Mouse (Mus musculus) heart, postnatal 0 days (tissue): Measurements from ENCODE around the gene Tenm2. TPM values are rescaled to one million over a fixed set of nuclear protein-coding genes. Genes with fewer than 3 reads are reported as not detected.

Source experiments
- ATAC-seq: fragments of 200-750 bp; cut with Nextera tagmentation; 2 replicates; pipeline ENCODE4 v1.8.0; 2017; ENCODE audit warnings: low read depth, moderate number of reproducible peaks, moderate library complexity; ENCODE audit not compliant: insufficient read depth
- DNase-seq: peaks from one replicate; pipeline ENCODE4 v3.0.0-alpha.2; 2016; ENCODE audit warnings: low spot score
- H3K27ac ChIP-seq: fragments of 300-500 bp; sonication (generic); 2 replicates; pipeline ENCODE4 v1.5.1; 2014; ENCODE audit warnings: low read depth, mild to moderate bottlenecking
- H3K27me3 ChIP-seq: fragments of 300-500 bp; sonication (generic); 2 replicates; pipeline ENCODE4 v1.6.1; 2014; ENCODE audit warnings: low read length, mixed read lengths; ENCODE audit not compliant: control insufficient read depth, insufficient read depth
- H3K36me3 ChIP-seq: fragments of 300-500 bp; sonication (generic); replicated peaks from 2 replicates; pipeline ENCODE4 v1.6.1; 2014; ENCODE audit warnings: low read length, mixed read lengths; ENCODE audit not compliant: control insufficient read depth, insufficient read depth
- H3K4me1 ChIP-seq: fragments of 300-500 bp; sonication (generic); 2 replicates; pipeline ENCODE4 v1.6.1; 2014; ENCODE audit warnings: antibody characterized with exemption; ENCODE audit not compliant: control insufficient read depth, insufficient read depth
- H3K4me2 ChIP-seq: fragments of 300-500 bp; sonication (generic); 2 replicates; pipeline ENCODE4 v1.6.1; 2014; ENCODE audit warnings: low read depth, mild to moderate bottlenecking, low read length, moderate library complexity
- H3K4me3 ChIP-seq: fragments of 300-500 bp; sonication (generic); 2 replicates; pipeline ENCODE4 v1.5.1; 2014; ENCODE audit warnings: low read depth, low read length
- H3K9ac ChIP-seq: fragments of 300-500 bp; sonication (generic); replicated peaks from 2 replicates; pipeline ENCODE4 v1.6.1; 2014; ENCODE audit warnings: low read depth, low read length, mixed read lengths
- H3K9me3 ChIP-seq: fragments of 300-500 bp; sonication (generic); replicated peaks from 2 replicates; pipeline ENCODE4 v1.6.1; 2016; ENCODE audit warnings: low read length; ENCODE audit not compliant: control insufficient read depth
- CTCF ChIP-seq: IDR thresholded peaks from 2 replicates; pipeline ENCODE4 v1.5.1; 2016; ENCODE audit warnings: antibody characterized with exemption, control low read depth, low read depth
- EP300 ChIP-seq: IDR thresholded peaks from 2 replicates; pipeline ENCODE4 v1.6.1; 2016; ENCODE audit warnings: antibody characterized with exemption, low read depth
- WGBS: fragments of 180-500 bp; shearing (Covaris S2); extraction: QIAGEN DNeasy Blood & Tissue Kit; methylation state at CpG from one replicate; pipeline ENCODE4 v1.1.7; 2014; 5-methylcytosine and 5-hydroxymethylcytosine counted together
- polyA plus RNA-seq: library from polyadenylated mRNA; unstranded; fragments of >200 nt; fragmentation: Nextera tagmentation; extraction: Ambion mirVana; gene quantifications from 2 replicates; pipeline ENCODE4 v1.2.1, GENCODE M21; 2015
- total RNA-seq: library from RNA; depleted of rRNA; stranded (reverse); fragments of >200 nt; gene quantifications from 2 replicates; pipeline ENCODE4 v1.2.3, GENCODE M21; 2014; ENCODE audit warnings: low replicate concordance

Tenm2 gene
- total and polyA plus RNA-seq, 2 experiments from 2014 or later: 0.14 to 0.95 TPM

DNA sequence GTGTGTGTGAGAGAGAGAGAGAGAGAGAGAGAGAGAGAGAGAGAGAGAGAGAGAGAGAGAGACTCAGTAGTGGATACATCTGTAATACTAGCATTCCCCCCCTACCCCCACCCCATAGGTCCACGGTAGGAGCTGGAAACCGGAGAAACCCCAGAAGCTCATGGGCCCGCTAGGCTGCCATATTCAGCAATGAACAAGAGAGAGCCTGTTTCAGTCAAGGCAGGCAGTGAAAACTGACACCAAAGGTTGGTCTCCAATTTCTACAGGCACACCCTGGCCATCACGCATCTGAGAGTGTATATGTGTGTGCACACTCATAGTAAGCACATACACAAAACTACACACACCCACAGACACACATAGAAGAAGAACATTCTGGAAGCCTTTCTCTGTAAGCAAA, 685.1 kb downstream of the Tenm2 start:
- H3K27me3 ChIP-seq: no peaks in the 10 kb centered on the region
- H3K36me3 ChIP-seq: no peaks in the 10 kb centered on the region
- no peak overlapping the region for H3K4me2 ChIP-seq
- TF ChIP-seq CTCF (no peak), EP300 (no peak)
- no peaks in the 10 kb centered on the region for H3K9me3 ChIP-seq
- 72% methylated on average over 4 of the region's 4 CpGs for WGBS
- H3K27ac ChIP-seq: no peak overlapping the region
- ATAC-seq: no peak
- H3K4me3 ChIP-seq: no peak overlapping the region
- no peak overlapping the region for H3K9ac ChIP-seq
- no peak for DNase-seq
- H3K4me1 ChIP-seq: no peaks in the 10 kb centered on the region

DNA sequence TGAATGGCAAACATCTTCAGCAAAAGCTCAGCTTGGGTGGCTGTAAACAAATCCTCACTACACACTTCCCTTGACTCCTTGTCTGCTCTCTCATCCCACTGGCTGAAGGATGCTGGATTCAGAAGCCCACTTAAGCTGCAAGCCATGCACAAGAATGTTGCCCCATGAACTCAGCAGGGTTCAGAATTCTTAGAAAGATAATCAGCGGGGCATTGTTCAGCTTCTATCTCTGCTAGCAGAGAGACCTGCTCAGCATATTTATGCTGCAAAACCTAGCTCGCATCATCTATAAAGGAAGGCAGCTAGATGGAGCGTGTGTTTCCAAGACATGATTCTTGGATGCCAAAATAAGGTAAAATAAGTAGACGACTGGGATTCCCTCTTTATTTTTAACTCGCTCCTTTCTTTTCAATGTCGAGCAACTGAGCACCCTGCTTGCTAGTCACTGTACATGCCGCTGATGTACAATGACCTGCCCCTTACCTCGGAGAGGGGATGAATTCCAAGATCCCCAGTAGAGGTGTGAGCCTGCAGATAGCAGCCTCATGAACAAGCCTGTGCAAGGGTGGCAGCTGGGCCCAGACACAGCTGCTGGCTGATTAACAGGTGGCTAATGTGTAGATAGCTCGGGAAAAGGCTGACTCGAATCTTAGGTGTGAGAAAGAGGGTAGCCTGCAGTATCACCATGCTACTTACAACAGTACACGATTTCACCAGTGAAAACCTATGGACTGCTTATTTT, 686.2 kb downstream of the Tenm2 start:
- no peak for TF ChIP-seq EP300
- no peak for TF ChIP-seq CTCF
- Histone ChIP-seq H3K4me2 (no peak overlapping the region), H3K9me3 (no peaks in the 10 kb centered on the region), H3K4me3 (no peak overlapping the region), H3K27ac (no peak overlapping the region), H3K27me3 (no peaks in the 10 kb centered on the region), H3K36me3 (no peaks in the 10 kb centered on the region), H3K9ac (no peak overlapping the region), H3K4me1 (no peaks in the 10 kb centered on the region)
- ATAC-seq: no peak
- 34% methylated on average over 11 of the region's 11 CpGs for WGBS
- DNase-seq: no peak

DNA sequence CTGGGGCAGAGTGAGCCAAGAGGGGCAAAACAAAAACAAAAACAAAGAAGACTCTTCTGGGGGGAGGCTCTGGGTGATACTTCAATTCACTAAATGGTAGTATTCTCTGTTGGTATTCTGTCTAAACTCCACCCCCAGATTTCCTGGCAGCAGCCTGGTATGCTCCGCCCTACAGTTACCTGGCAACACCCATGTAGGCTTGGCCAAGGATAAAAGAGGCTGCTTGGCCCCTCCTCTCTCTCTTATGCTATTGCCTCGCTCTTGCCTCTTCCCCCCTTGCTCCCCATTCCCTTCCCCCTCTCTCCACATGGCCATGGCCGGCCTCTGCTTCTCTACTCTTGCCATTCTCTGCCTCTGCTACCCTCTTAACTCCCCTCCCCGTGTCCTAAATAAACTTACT, 687.6 kb downstream of the Tenm2 start:
- Histone ChIP-seq H3K27ac (no peak overlapping the region), H3K4me3 (no peak overlapping the region), H3K4me1 (no peaks in the 10 kb centered on the region), H3K27me3 (no peaks in the 10 kb centered on the region), H3K36me3 (no peaks in the 10 kb centered on the region), H3K9me3 (no peaks in the 10 kb centered on the region), H3K4me2 (no peak overlapping the region), H3K9ac (no peak overlapping the region)
- 73% methylated on average over 4 of the region's 4 CpGs for WGBS
- TF ChIP-seq CTCF (no peak), EP300 (no peak)
- no peak for ATAC-seq
- DNase-seq: no peak

DNA sequence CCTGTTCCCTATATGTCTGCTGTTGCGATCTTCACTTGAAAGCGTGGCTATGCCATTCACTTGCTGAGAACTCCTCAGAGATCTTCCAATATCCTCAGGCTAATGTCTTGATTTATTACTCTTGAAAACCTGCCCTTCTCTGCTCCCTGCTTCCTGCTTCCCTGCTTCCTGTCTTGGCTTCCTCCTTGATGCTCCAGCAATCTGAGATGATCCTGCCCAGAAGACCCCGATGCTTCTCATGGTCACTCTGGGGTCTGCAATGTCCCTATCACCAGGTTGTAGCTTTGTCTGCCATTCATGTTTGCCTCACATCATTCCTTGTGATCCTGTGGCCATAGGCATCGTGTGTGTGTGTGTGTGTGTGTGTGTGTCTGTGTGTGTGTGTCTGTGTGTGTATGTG, 697.6 kb downstream of the Tenm2 start:
- no peaks in the 10 kb centered on the region for H3K9me3 ChIP-seq
- no peak overlapping the region for H3K27ac ChIP-seq
- no peaks in the 10 kb centered on the region for H3K27me3 ChIP-seq
- no peak overlapping the region for H3K9ac ChIP-seq
- ATAC-seq (no peak), DNase-seq (no peak)
- no peaks in the 10 kb centered on the region for H3K36me3 ChIP-seq
- no peaks in the 10 kb centered on the region for H3K4me1 ChIP-seq
- no peak overlapping the region for H3K4me3 ChIP-seq
- no peak overlapping the region for H3K4me2 ChIP-seq
- 74% methylated on average over 4 of the region's 4 CpGs for WGBS
- TF ChIP-seq EP300 (no peak), CTCF (no peak)

DNA sequence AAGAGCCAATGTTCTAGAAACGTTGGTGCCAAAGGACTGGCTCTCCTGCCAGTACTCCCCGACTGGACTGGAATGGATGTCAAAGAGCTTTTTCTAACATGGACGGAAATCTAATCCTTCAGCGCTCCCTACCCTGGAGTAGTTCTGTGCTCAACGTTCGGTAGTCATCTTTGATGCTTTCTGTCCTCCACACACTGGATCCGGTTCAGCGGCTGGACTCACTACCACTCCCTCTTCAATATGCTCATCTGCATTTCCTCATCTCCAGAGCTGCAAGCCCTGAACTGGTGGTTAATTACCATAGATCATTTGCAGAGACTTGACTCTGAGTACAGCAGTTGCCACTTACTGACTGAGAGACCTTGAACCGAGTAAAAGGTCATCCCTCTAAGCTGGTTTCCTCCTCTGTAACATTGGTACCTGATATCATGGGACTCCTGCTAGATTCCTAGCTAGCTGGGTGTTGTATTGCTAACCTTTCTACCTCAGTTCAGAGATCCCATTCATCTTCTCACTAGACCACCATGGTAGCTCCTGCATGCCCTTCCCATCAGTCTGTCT, 698.1 kb downstream of the Tenm2 start:
- Histone ChIP-seq H3K36me3 (no peaks in the 10 kb centered on the region), H3K4me2 (no peak overlapping the region), H3K9ac (no peak overlapping the region), H3K27ac (no peak overlapping the region), H3K4me1 (no peaks in the 10 kb centered on the region), H3K27me3 (no peaks in the 10 kb centered on the region), H3K9me3 (no peaks in the 10 kb centered on the region), H3K4me3 (no peak overlapping the region)
- no peak for DNase-seq
- ATAC-seq: no peak
- 74% methylated on average over 9 of the region's 9 CpGs for WGBS
- TF ChIP-seq CTCF (no peak), EP300 (no peak)

DNA sequence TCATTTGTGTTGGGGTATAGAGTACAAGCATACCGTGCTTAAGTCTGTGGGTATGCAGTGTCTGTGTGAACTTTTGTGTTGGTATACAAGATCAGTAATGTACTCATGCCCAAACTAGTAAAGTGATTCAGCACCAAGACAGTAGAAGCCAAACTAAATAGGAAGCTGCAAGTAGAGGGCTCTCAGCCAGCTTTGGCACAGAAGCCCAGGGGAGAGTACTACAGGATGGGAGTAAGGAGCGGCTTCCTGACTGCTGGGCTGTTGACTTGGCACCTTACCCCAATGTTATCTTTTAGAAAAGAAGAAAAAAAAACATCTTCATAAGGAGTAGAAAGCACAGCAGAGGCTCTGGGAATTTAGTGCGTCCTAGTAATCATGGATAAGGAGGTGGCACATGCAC, 700.2 kb downstream of the Tenm2 start:
- H3K9ac ChIP-seq: no peak overlapping the region
- no peaks in the 10 kb centered on the region for H3K4me1 ChIP-seq
- no peaks in the 10 kb centered on the region for H3K36me3 ChIP-seq
- DNase-seq: peak; percentile 19
- H3K4me2 ChIP-seq: no peak overlapping the region
- H3K4me3 ChIP-seq: no peak overlapping the region
- ATAC-seq: peak; percentile 51; the same call in 1 of the 2 replicates
- no peaks in the 10 kb centered on the region for H3K9me3 ChIP-seq
- 52% methylated on average over 3 of the region's 3 CpGs for WGBS
- TF ChIP-seq EP300: no peak
- TF ChIP-seq CTCF: no peak
- no peaks in the 10 kb centered on the region for H3K27me3 ChIP-seq
- H3K27ac ChIP-seq: no peak overlapping the region
